Mouse (Mus musculus) liver, postnatal 0 days (tissue): ENCODE measurements around the gene Prkcb. TPM values are rescaled to one million over a fixed set of nuclear protein-coding genes. Genes with fewer than 3 reads are reported as not detected.
A peak's percentile ranks its signal among the peaks of the same experiment; 100 is the strongest.

Source experiments
- ATAC-seq: fragments of 200-750 bp; cut with Nextera tagmentation; 2 replicates; pipeline ENCODE4 v1.8.0; 2017; ENCODE audit warnings: mild to moderate bottlenecking, moderate library complexity
- DNase-seq: peaks from one replicate; pipeline ENCODE4 v3.0.0-alpha.2; 2016
- H3K27ac ChIP-seq: fragments of 300-500 bp; sonication (generic); 2 replicates; pipeline ENCODE4 v1.5.1; 2014; ENCODE audit warnings: antibody characterized with exemption, moderate library complexity, mild to moderate bottlenecking, low read depth
- H3K27me3 ChIP-seq: fragments of 300-500 bp; sonication (generic); 2 replicates; pipeline ENCODE4 v1.6.1; 2014; ENCODE audit warnings: low read length, control low read depth, mixed read lengths; ENCODE audit not compliant: insufficient read depth
- H3K36me3 ChIP-seq: fragments of 300-500 bp; sonication (generic); replicated peaks from 2 replicates; pipeline ENCODE4 v1.6.1; 2014; ENCODE audit warnings: mild to moderate bottlenecking, control low read depth, low read length, moderate library complexity, mixed read lengths; ENCODE audit not compliant: insufficient read depth
- H3K4me1 ChIP-seq: fragments of 300-500 bp; sonication (generic); 2 replicates; pipeline ENCODE4 v1.6.1; 2014; ENCODE audit warnings: antibody characterized with exemption, mild to moderate bottlenecking, control low read depth; ENCODE audit not compliant: insufficient read depth
- H3K4me2 ChIP-seq: fragments of 300-500 bp; sonication (generic); 2 replicates; pipeline ENCODE4 v1.6.1; 2014; ENCODE audit warnings: low read depth, mild to moderate bottlenecking, low read length, moderate library complexity, mixed read lengths
- H3K4me3 ChIP-seq: fragments of 300-500 bp; sonication (generic); 2 replicates; pipeline ENCODE4 v1.5.1; 2014; ENCODE audit warnings: low read depth, low read length
- H3K9ac ChIP-seq: fragments of 300-500 bp; sonication (generic); replicated peaks from 2 replicates; pipeline ENCODE4 v1.6.1; 2014; ENCODE audit warnings: mild to moderate bottlenecking, moderate library complexity
- H3K9me3 ChIP-seq: fragments of 300-500 bp; sonication (generic); 2 replicates; pipeline ENCODE4 v1.6.1; 2016; ENCODE audit warnings: mild to moderate bottlenecking, control low read depth, low read length, mixed read lengths
- CTCF ChIP-seq: sonication (generic); IDR thresholded peaks from 2 replicates; pipeline ENCODE4 v1.5.1; 2016; ENCODE audit warnings: antibody characterized with exemption, low read depth
- EP300 ChIP-seq: IDR thresholded peaks from 2 replicates; pipeline ENCODE4 v1.6.1; 2016; ENCODE audit warnings: antibody characterized with exemption, low read depth, mild to moderate bottlenecking
- WGBS: fragments of 180-500 bp; shearing (Covaris S2); extraction: QIAGEN DNeasy Blood & Tissue Kit; methylation state at CpG from one replicate; pipeline ENCODE4 v1.1.7; 2014; ENCODE audit not compliant: insufficient replicate concordance; 5-methylcytosine and 5-hydroxymethylcytosine counted together
- polyA plus RNA-seq: library from polyadenylated mRNA; unstranded; fragments of >200 nt; fragmentation: Nextera tagmentation; extraction: Ambion mirVana; gene quantifications from 2 replicates; pipeline ENCODE4 v1.2.1, GENCODE M21; 2015

Gene Prkcb
- polyA plus RNA-seq, 1 experiment from 2014 or later, result 8.1 TPM

- Histone ChIP-seq H3K27me3 (peaks cover 31% of the 10 kb centered on the region), H3K9me3 (no peaks in the 10 kb centered on the region), H3K36me3 (no peaks in the 10 kb centered on the region), H3K27ac (no peak overlapping the region), H3K9ac (no peak overlapping the region), H3K4me3 (no peak overlapping the region), H3K4me2 (no peak overlapping the region), H3K4me1 (peaks cover 8% of the 10 kb centered on the region; the same call in 1 of the 2 replicates)
- TF ChIP-seq EP300 (no peak), CTCF (no peak)
- ATAC-seq, result no peak
- WGBS, result 41% methylated on average over 1 of the region's 1 CpGs
- DNase-seq, result no peak
These were observed 1.3 kb upstream of the Prkcb start for GRCm38 (mm10) chr7:122287217-122287616.

- H3K36me3 ChIP-seq, result no peaks in the 10 kb centered on the region
- H3K9me3 ChIP-seq, result no peaks in the 10 kb centered on the region
- H3K27ac ChIP-seq, result peak overlapping the region; percentile 30; the same call in 1 of the 2 replicates
- no peak for TF ChIP-seq CTCF
- peak overlapping the region; percentile 74 for H3K4me2 ChIP-seq
- peak overlapping the region; percentile 58 for H3K9ac ChIP-seq
- WGBS, result 1% methylated on average over 56 of the region's 66 CpGs
- peak overlapping the region; percentile 60 for H3K4me3 ChIP-seq
- ATAC-seq (peak; percentile 50), DNase-seq (peak; percentile 37)
- H3K4me1 ChIP-seq, result peaks cover 8% of the 10 kb centered on the region; the same call in 1 of the 2 replicates
- H3K27me3 ChIP-seq, result peaks cover 31% of the 10 kb centered on the region
These were observed 926 bp downstream of the Prkcb start for GRCm38 (mm10) chr7:122289243-122290111.

GRCm38 (mm10) chr7:122290165-122290564 is 1.6 kb downstream of the Prkcb start:
- ATAC-seq (no peak), DNase-seq (peak; percentile 42)
- Histone ChIP-seq H3K9ac (peak overlapping the region; percentile 58), H3K9me3 (no peaks in the 10 kb centered on the region), H3K27ac (no peak overlapping the region), H3K36me3 (no peaks in the 10 kb centered on the region), H3K27me3 (peaks cover 31% of the 10 kb centered on the region), H3K4me1 (peaks cover 8% of the 10 kb centered on the region; the same call in 1 of the 2 replicates), H3K4me3 (peak overlapping the region; percentile 60), H3K4me2 (peak overlapping the region; percentile 74)
- 11% methylated on average over 12 of the region's 12 CpGs for WGBS
- TF ChIP-seq CTCF, result peak; percentile 53
- no peak for TF ChIP-seq EP300

- Histone ChIP-seq H3K9ac (no peak overlapping the region), H3K9me3 (no peaks in the 10 kb centered on the region), H3K27ac (no peak overlapping the region), H3K4me3 (peak overlapping the region; percentile 60; the same call in 1 of the 2 replicates), H3K36me3 (no peaks in the 10 kb centered on the region), H3K4me2 (peak overlapping the region; percentile 74), H3K27me3 (peaks cover 31% of the 10 kb centered on the region), H3K4me1 (peaks cover 8% of the 10 kb centered on the region; the same call in 1 of the 2 replicates)
- DNase-seq (no peak), ATAC-seq (no peak)
- TF ChIP-seq EP300, result no peak
- TF ChIP-seq CTCF, result no peak
- 57% methylated on average over 3 of the region's 3 CpGs for WGBS
These were observed 2.2 kb downstream of the Prkcb start for GRCm38 (mm10) chr7:122290771-122291170.

- H3K4me2 ChIP-seq, result no peak overlapping the region
- no peaks in the 10 kb centered on the region for H3K9me3 ChIP-seq
- H3K36me3 ChIP-seq, result no peaks in the 10 kb centered on the region
- 58% methylated on average over 7 of the region's 7 CpGs for WGBS
- no peak for ATAC-seq
- H3K4me1 ChIP-seq, result peaks cover 8% of the 10 kb centered on the region; the same call in 1 of the 2 replicates
- H3K27ac ChIP-seq, result no peak overlapping the region
- H3K27me3 ChIP-seq, result peaks cover 31% of the 10 kb centered on the region
- no peak for TF ChIP-seq CTCF
- no peak for DNase-seq
- H3K9ac ChIP-seq, result no peak overlapping the region
- no peak overlapping the region for H3K4me3 ChIP-seq
These were observed 3.6 kb downstream of the Prkcb start for GRCm38 (mm10) chr7:122292151-122292550.

GRCm38 (mm10) chr7:122294111-122294510 is 5.6 kb downstream of the Prkcb start:
- Histone ChIP-seq H3K9me3 (no peaks in the 10 kb centered on the region), H3K27me3 (peaks cover 18% of the 10 kb centered on the region), H3K9ac (no peak overlapping the region), H3K4me1 (peaks cover 4% of the 10 kb centered on the region; the same call in 1 of the 2 replicates), H3K4me3 (no peak overlapping the region), H3K36me3 (no peaks in the 10 kb centered on the region), H3K27ac (no peak overlapping the region), H3K4me2 (no peak overlapping the region)
- WGBS, result 66% methylated on average over 7 of the region's 7 CpGs
- TF ChIP-seq CTCF, result no peak
- TF ChIP-seq EP300, result no peak
- no peak for DNase-seq
- no peak for ATAC-seq
